Mouse (Mus musculus): ENCODE measurements at regions not wholly inside any gene's neighbourhood (a gene's known extent, or its start where the extent isn't known, plus 50 kb on each side); places are given as distances from the start of the nearest gene placed in this dataset.

GRCm38 (mm10) chr16:93225196-93225595 is 378.7 kb downstream of the Setd4 start:
- TF ChIP-seq CTCF (conservative IDR thresholded peaks at IDR 0.05; ENCODE audit: low read length), result no peak
- no peak for TF ChIP-seq POU5F1 (IDR thresholded peaks at IDR 0.05; ENCODE audit: borderline replicate concordance, low read length)
- no peak for TF ChIP-seq NANOG (IDR thresholded peaks at IDR 0.05; ENCODE audit: borderline replicate concordance, low read length)

Measured in E14TG2a.4 (cell line).